Mouse (Mus musculus): Measurements from ENCODE around the gene Gigyf2. TPM values are rescaled to one million over a fixed set of nuclear protein-coding genes. Genes with fewer than 3 reads are reported as not detected.
A peak's percentile ranks its signal among the peaks of the same experiment; 100 is the strongest.

Gene Gigyf2
- total and polyA plus RNA-seq, 3 experiments, result 26.7 to 139 (median 93.3) TPM

DNA sequence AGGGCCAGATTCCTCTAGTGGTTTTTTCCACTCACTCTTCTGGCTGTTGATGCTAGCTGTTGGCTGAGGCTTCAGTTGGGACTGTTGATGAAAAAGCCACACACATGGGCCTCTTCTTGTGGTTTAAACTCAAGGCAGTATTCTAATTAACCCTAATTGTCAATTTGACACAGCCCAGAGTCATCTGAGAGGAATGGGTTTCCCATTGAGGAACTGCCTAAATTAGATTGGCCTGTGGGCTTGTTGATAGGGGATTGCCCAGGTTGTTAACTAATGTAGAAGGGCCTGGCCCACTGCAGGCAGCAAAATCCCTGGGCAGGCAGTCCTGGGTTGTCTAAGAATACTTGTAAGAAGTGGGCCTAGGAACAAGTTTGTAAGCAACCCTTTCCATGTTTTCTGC lies 2.1 kb upstream of the Gigyf2 start:
- H3K9me3 ChIP-seq (replicated peaks), result peaks cover 2% of the 10 kb centered on the region; the same call in 1 of the 2 replicates
- peaks cover 3% of the 10 kb centered on the region for H3K36me3 ChIP-seq (replicated peaks)
- no peak overlapping the region for H3K4me3 ChIP-seq (ENCODE audit: low read depth, low read length)
- TF ChIP-seq CTCF (IDR thresholded peaks at IDR 0.05; ENCODE audit: low read depth, low read length), result no peak
- no peak for TF ChIP-seq POLR2AphosphoS5 (IDR thresholded peaks at IDR 0.05; ENCODE audit: insufficient replicate concordance, low read depth, low read length)
- no peak for TF ChIP-seq GATA1 (IDR thresholded peaks at IDR 0.05; ENCODE audit: borderline replicate concordance, low read length)
- no peak for TF ChIP-seq TAL1 (conservative IDR thresholded peaks at IDR 0.05; ENCODE audit: low read depth, low read length)
- no peak for TF ChIP-seq GATA2 (IDR thresholded peaks at IDR 0.05; ENCODE audit: borderline replicate concordance, low read depth, low read length)
- ATAC-seq (ENCODE audit: extremely low read depth, insufficient number of reproducible peaks, low FRiP score, poor library complexity, severe bottlenecking) (no peak), DNase-seq (ENCODE audit: low spot score) (no peak)
- H3K4me1 ChIP-seq (ENCODE audit: insufficient read depth, low read depth, low read length), result peaks cover 29% of the 10 kb centered on the region
- no peaks in the 10 kb centered on the region; the same call in 1 of the 2 replicates for H3K27me3 ChIP-seq (ENCODE audit: insufficient read depth, low read length)

DNA sequence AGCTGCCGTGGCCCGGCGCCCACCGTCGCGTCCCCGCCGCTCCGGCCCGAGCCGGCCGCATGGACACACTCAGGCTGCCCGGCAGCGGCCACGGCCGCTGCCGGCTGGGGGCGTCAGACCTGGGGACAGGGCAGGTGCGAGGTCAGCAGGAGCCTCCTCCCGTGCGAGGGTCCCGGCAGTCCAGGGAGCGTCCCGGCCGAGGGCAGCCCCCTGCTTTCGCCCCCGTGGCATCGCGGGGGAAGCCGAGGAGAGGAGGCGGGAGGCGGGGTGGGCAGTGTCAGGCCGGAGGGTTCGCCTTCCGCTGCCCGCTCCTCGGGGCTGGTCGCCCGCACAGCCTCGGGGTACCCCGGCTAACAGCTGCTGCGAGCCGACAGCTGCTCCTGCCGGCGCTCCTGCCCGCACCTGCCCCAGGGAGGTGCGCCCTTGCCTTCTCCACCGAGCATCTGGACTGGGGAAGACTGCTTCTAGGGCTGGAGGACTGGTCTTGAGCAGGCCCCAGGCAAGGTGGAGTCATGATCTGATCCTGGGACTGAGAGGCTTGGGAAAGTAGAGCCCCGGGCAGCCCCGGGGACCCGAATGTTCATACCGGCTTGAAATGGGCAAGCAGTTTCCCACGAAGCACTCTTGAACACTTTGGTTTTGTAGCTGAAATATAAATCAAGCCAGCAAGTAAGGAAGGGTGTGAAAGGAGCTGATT lies 515 bp downstream of the Gigyf2 start:
- no peaks in the 10 kb centered on the region for H3K9me3 ChIP-seq (replicated peaks)
- TF ChIP-seq GATA1 (IDR thresholded peaks at IDR 0.05; ENCODE audit: borderline replicate concordance, low read length) (no peak), TAL1 (conservative IDR thresholded peaks at IDR 0.05; ENCODE audit: low read depth, low read length) (no peak), POLR2AphosphoS5 (IDR thresholded peaks at IDR 0.05; ENCODE audit: insufficient replicate concordance, low read depth, low read length) (no peak), GATA2 (IDR thresholded peaks at IDR 0.05; ENCODE audit: borderline replicate concordance, low read depth, low read length) (no peak), CTCF (IDR thresholded peaks at IDR 0.05; ENCODE audit: low read depth, low read length) (no peak)
- no peak for ATAC-seq (ENCODE audit: extremely low read depth, insufficient number of reproducible peaks, low FRiP score, poor library complexity, severe bottlenecking)
- H3K4me3 ChIP-seq (ENCODE audit: low read depth, low read length), result peak overlapping the region; percentile 94
- H3K27me3 ChIP-seq (ENCODE audit: insufficient read depth, low read length), result no peaks in the 10 kb centered on the region
- DNase-seq (ENCODE audit: low spot score), result peak; percentile 63
- peaks cover 38% of the 10 kb centered on the region for H3K4me1 ChIP-seq (ENCODE audit: insufficient read depth, low read depth, low read length)
- peaks cover 18% of the 10 kb centered on the region for H3K36me3 ChIP-seq (replicated peaks)

DNA sequence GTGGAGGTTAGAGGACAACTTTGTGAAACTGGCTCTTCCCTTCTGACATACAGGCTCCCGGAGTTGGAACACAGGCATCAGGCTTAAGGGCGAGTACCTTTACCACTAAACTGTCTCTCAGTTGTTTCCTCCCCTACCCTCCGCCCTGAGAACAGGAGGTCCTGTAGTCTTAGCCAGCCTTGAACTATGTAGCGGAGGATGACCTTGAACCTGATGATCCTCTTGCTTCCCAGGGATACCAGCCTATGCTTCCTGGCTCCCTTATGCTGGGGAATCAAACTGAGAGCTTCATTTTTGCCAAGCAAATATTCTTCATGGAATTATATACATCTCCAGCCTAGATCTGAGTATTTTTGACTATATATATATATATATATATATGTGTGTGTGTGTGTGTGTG lies 5.0 kb downstream of the Gigyf2 start:
- Histone ChIP-seq H3K27me3 (ENCODE audit: insufficient read depth, low read length) (no peaks in the 10 kb centered on the region), H3K4me1 (ENCODE audit: insufficient read depth, low read depth, low read length) (peaks cover 41% of the 10 kb centered on the region), H3K4me3 (ENCODE audit: low read depth, low read length) (no peak overlapping the region), H3K9me3 (replicated peaks) (no peaks in the 10 kb centered on the region), H3K36me3 (replicated peaks) (peaks cover 57% of the 10 kb centered on the region)
- TF ChIP-seq TAL1 (conservative IDR thresholded peaks at IDR 0.05; ENCODE audit: low read depth, low read length) (no peak), POLR2AphosphoS5 (IDR thresholded peaks at IDR 0.05; ENCODE audit: insufficient replicate concordance, low read depth, low read length) (no peak), GATA2 (IDR thresholded peaks at IDR 0.05; ENCODE audit: borderline replicate concordance, low read depth, low read length) (no peak), CTCF (IDR thresholded peaks at IDR 0.05; ENCODE audit: low read depth, low read length) (no peak), GATA1 (IDR thresholded peaks at IDR 0.05; ENCODE audit: borderline replicate concordance, low read length) (no peak)
- DNase-seq (ENCODE audit: low spot score) (no peak), ATAC-seq (ENCODE audit: extremely low read depth, insufficient number of reproducible peaks, low FRiP score, poor library complexity, severe bottlenecking) (no peak)

DNA sequence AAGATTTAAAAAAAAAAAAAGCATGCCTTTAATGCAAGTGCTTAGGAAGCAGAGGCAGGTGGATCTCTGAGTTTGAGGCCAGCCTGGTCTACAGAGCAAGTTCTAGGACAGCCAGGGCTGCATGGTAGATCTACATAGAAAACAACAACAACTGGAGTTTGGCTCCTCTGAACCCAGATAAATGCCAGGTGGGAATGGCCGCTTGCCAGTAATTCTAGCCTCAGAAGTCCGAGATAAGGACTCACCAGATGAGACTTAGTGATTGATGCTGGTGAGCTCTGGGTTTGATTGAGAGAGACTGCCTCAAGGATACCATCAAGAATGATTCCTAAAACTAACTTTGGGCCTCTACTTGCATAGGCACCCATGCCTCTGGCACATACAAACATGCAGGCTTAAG lies 23.8 kb downstream of the Gigyf2 start:
- TF ChIP-seq POLR2AphosphoS5 (IDR thresholded peaks at IDR 0.05; ENCODE audit: insufficient replicate concordance, low read depth, low read length) (no peak), GATA1 (IDR thresholded peaks at IDR 0.05; ENCODE audit: borderline replicate concordance, low read length) (no peak), TAL1 (conservative IDR thresholded peaks at IDR 0.05; ENCODE audit: low read depth, low read length) (no peak), GATA2 (IDR thresholded peaks at IDR 0.05; ENCODE audit: borderline replicate concordance, low read depth, low read length) (no peak), CTCF (IDR thresholded peaks at IDR 0.05; ENCODE audit: low read depth, low read length) (no peak)

DNA sequence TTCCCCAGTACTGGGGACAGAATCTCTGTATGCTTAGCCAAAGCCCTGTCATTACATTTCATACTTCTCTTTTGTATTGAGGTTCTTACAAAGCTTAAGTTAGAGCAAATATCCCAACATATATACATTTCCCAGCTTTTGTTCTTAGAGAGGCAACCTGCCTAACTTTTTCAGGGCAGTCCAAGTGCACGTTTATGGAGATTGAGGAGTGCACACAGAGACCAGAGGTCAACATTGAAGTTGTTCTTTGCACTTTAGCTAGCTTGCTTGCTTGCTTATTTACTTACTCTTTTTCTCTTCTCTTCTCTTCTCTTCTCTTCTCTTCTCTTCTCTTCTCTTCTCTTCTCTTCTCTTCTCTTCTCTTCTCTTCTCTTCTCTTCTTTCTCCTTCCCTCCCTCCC lies 33.5 kb downstream of the Gigyf2 start:
- no peaks in the 10 kb centered on the region for H3K4me1 ChIP-seq (ENCODE audit: insufficient read depth, low read depth, low read length)
- H3K36me3 ChIP-seq (replicated peaks), result peaks cover 45% of the 10 kb centered on the region
- no peak for DNase-seq (ENCODE audit: low spot score)
- TF ChIP-seq GATA1 (IDR thresholded peaks at IDR 0.05; ENCODE audit: borderline replicate concordance, low read length), result no peak
- TF ChIP-seq GATA2 (IDR thresholded peaks at IDR 0.05; ENCODE audit: borderline replicate concordance, low read depth, low read length), result no peak
- no peaks in the 10 kb centered on the region for H3K27me3 ChIP-seq (ENCODE audit: insufficient read depth, low read length)
- H3K9me3 ChIP-seq (replicated peaks), result no peaks in the 10 kb centered on the region
- H3K4me3 ChIP-seq (ENCODE audit: low read depth, low read length), result no peak overlapping the region
- no peak for ATAC-seq (ENCODE audit: extremely low read depth, insufficient number of reproducible peaks, low FRiP score, poor library complexity, severe bottlenecking)

More for the DNA sequence above, 23.8 kb downstream of the Gigyf2 start:
- Histone ChIP-seq H3K27me3 (ENCODE audit: insufficient read depth, low read length) (no peaks in the 10 kb centered on the region), H3K4me1 (ENCODE audit: insufficient read depth, low read depth, low read length) (peaks cover 4% of the 10 kb centered on the region; the same call in 1 of the 2 replicates), H3K36me3 (replicated peaks) (peaks cover 59% of the 10 kb centered on the region), H3K9me3 (replicated peaks) (no peaks in the 10 kb centered on the region), H3K4me3 (ENCODE audit: low read depth, low read length) (no peak overlapping the region)
- ATAC-seq (ENCODE audit: extremely low read depth, insufficient number of reproducible peaks, low FRiP score, poor library complexity, severe bottlenecking) (no peak), DNase-seq (ENCODE audit: low spot score) (no peak)

DNA sequence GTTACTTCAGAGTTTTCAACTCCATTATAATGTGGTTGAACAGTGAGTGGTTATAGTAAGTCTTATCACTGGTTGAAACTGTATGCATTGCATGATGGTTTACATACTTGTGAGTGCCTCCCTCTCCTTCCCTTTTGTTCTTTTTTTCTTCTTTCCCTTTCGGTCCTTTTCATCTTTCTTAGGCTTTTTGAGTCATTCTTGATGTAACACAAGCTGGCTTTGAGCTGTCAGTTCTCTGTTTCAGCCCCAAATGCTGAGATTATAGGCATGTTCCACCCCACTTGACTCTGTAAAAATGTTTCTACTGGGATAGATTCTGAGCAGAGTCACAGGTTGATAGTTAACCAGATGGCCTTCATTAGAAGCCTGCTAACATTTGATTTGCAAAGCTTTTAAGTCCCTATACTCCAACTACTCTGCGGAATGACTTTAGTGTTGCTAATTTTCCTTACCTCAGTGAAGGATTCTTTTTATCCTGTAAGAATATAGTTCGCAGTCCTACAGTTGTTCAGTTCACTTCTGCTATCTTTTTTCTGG lies 51.3 kb downstream of the Gigyf2 start:
- Histone ChIP-seq H3K4me3 (ENCODE audit: low read depth, low read length) (no peak overlapping the region), H3K27me3 (ENCODE audit: insufficient read depth, low read length) (no peaks in the 10 kb centered on the region), H3K4me1 (ENCODE audit: insufficient read depth, low read depth, low read length) (peaks cover 2% of the 10 kb centered on the region; the same call in 1 of the 2 replicates), H3K36me3 (replicated peaks) (peaks cover 83% of the 10 kb centered on the region), H3K9me3 (replicated peaks) (no peaks in the 10 kb centered on the region)
- TF ChIP-seq TAL1 (conservative IDR thresholded peaks at IDR 0.05; ENCODE audit: low read depth, low read length), result no peak
- DNase-seq (ENCODE audit: low spot score) (no peak), ATAC-seq (ENCODE audit: extremely low read depth, insufficient number of reproducible peaks, low FRiP score, poor library complexity, severe bottlenecking) (no peak)
